Mouse (Mus musculus) erythroblast, embryonic 14.5 days (primary cell): ENCODE results near the gene Sacm1l. TPM values are rescaled to one million over a fixed set of nuclear protein-coding genes. Genes with fewer than 3 reads are reported as not detected.

ENCODE experiments used
- H3K27me3 ChIP-seq: 2 replicates; pipeline ENCODE4 v1.6.1; 2012; ENCODE audit warnings: inconsistent platforms; ENCODE audit not compliant: control insufficient read depth
- H3K36me3 ChIP-seq: 2 replicates; pipeline ENCODE4 v1.6.1; 2012; ENCODE audit warnings: mild to moderate bottlenecking, inconsistent platforms; ENCODE audit not compliant: control insufficient read depth
- H3K4me1 ChIP-seq: 2 replicates; pipeline ENCODE4 v1.6.1; 2012; ENCODE audit warnings: inconsistent platforms; ENCODE audit not compliant: control insufficient read depth
- H3K4me3 ChIP-seq: replicated peaks from 2 replicates; pipeline ENCODE3; 2012; ENCODE audit warnings: moderate library complexity, mild to moderate bottlenecking, inconsistent platforms
- H3K9me3 ChIP-seq: 2 replicates; pipeline ENCODE4 v1.6.1; 2012; ENCODE audit warnings: low read length, inconsistent platforms, mixed read lengths; ENCODE audit not compliant: control insufficient read depth
- GATA1 ChIP-seq: IDR thresholded peaks from 2 replicates; pipeline ENCODE4 v1.6.1; 2012; ENCODE audit warnings: low read length, inconsistent platforms, mixed read lengths
- TAL1 ChIP-seq: IDR thresholded peaks from 3 replicates; pipeline ENCODE4 v1.6.1; 2012; ENCODE audit warnings: low read length, inconsistent platforms, mixed read lengths
- polyA plus RNA-seq: library from polyadenylated mRNA; stranded (reverse); fragments of >175 nt; gene quantifications from 2 replicates; pipeline ENCODE4 v1.2.3, GENCODE M21; 2012

Gene Sacm1l
- polyA plus RNA-seq, 1 experiment, result 0.07 TPM

DNA sequence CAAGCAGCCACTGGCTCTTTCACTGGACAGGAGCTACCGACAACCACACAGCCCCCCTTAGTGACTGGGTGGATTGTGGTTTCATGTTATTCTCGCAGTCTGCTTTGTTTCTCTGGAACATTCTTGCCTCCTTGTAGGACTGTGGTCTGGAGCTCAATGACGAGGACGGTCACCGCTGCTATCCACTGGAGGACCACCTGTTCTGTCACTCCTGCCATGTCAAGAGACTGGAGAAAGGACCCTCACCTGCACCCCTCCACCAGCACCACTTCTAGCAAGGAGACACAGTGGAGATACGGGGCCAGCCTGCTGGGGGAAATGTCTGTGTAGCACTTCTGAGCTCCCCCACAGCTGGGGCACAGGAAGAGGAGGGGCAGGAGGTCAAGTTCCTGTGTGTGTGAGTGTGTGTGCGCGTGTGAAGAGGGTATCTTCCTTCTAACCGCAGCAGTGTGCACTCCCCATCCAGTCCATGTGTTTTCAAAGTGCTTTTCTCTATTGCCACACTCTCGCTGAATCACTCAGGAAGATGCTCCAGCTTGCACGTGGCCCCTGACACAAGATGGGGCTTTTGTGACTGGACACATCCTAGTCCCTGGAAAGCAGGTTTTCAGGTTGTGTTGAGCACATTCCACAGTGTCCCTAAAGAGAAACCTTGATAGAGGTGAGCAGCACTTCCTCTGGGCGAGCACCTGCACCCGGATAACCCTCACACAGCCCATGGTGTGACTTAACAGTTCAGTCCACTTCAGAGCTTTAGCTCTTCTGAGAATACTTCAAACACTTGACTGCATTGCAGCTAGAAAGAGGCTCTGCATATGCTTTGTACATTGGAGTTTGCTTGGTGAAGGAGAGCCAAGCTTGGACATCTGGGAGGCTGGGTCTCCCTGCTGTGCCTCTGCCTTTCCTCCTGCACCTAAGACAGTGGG, 10.3 kb upstream of the Sacm1l start:
- peaks cover 3% of the 10 kb centered on the region for H3K4me1 ChIP-seq
- peaks cover 83% of the 10 kb centered on the region for H3K36me3 ChIP-seq

DNA sequence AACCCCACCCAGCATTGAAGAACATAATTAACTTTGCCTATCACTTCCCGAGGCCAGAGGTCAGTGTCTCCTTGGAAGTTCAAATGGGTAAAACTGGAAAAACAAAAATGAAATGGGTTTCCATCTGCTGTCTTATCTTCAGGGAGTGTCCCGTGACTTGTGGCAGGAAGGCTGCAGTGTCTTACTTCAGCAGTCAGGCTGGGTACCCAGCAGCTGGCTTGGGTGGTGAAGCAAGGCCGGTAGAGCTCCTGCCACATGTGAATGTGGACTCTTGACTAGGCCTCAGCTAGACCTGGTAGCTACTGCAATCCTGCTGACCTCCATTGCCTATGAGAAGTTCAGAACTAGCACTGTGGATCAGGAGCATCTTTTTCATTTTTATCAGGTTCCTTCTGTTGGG, 8.8 kb upstream of the Sacm1l start:
- no peaks in the 10 kb centered on the region for H3K9me3 ChIP-seq
- peaks cover 70% of the 10 kb centered on the region for H3K36me3 ChIP-seq
- no peaks in the 10 kb centered on the region for H3K27me3 ChIP-seq
- H3K4me1 ChIP-seq, result peaks cover 11% of the 10 kb centered on the region
- H3K4me3 ChIP-seq, result no peak overlapping the region
- TF ChIP-seq TAL1, result no peak

More for the DNA sequence above, 10.3 kb upstream of the Sacm1l start:
- no peaks in the 10 kb centered on the region for H3K9me3 ChIP-seq
- H3K4me3 ChIP-seq, result no peak overlapping the region
- no peaks in the 10 kb centered on the region for H3K27me3 ChIP-seq
- no peak for TF ChIP-seq TAL1
- no peak for TF ChIP-seq GATA1

DNA sequence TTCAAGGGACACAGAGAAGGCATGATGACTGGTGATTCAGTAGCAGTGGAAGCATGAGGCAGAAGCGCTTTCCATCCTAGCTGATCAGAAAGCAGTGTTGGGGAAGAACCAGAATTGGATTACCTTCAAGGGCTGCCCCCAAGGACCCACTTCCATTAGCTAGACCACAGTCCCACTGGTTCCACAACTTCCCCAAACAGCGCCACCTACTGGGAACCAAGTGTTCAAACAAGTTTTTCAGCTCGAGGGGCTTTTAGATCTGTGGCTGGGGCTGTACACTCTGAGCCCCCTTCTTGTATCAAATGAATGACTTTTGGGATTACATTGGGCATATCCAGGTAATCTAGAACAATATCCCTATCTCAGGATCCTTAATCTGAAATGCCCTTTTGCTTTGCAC, 5.9 kb upstream of the Sacm1l start:
- TF ChIP-seq GATA1 (no peak), TAL1 (no peak)
- Histone ChIP-seq H3K27me3 (no peaks in the 10 kb centered on the region), H3K4me3 (no peak overlapping the region), H3K4me1 (peaks cover 31% of the 10 kb centered on the region), H3K36me3 (peaks cover 40% of the 10 kb centered on the region), H3K9me3 (no peaks in the 10 kb centered on the region)

DNA sequence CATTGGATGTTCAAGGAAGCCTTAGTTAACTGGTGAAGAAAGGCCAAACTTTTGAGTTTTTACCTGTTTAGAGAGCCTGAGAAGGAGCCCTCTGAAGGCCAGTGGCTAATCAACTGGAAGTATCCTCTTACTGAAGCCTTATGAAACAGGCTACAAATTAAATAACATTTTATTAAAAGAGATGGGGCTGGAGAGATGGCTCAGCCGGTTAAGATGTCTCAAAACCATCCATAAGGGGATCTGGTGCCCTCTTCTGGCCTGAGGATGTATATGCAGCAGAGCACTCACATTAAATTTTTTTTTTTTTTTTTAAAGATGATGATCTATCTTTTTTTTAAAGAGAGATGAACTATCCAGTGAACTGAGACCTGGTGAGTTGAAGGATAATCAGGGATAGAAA, 4.5 kb upstream of the Sacm1l start:
- Histone ChIP-seq H3K9me3 (no peaks in the 10 kb centered on the region), H3K36me3 (peaks cover 26% of the 10 kb centered on the region), H3K27me3 (no peaks in the 10 kb centered on the region), H3K4me1 (peaks cover 37% of the 10 kb centered on the region), H3K4me3 (no peak overlapping the region)
- TF ChIP-seq GATA1 (no peak), TAL1 (no peak)

DNA sequence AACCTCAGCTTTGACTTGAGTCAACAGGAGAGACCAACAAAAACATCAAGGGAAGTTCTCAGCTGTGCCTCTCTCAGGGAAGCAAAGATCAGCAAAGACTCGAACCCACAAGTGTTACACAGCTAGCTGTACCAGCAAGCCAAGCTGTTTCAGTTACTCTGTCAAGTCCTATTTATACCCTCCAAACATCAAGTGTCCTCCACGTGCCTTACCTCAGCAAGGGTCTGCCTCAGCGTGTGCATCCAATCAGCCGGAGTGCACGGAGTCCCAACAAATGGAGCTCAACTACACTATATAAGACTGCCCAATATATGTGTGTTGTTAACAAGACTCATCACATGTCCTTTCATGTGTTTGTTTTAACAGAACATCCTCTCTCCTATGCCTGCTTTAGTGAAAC, 3.1 kb upstream of the Sacm1l start:
- Histone ChIP-seq H3K4me1 (peaks cover 48% of the 10 kb centered on the region), H3K27me3 (no peaks in the 10 kb centered on the region), H3K9me3 (no peaks in the 10 kb centered on the region), H3K4me3 (no peak overlapping the region), H3K36me3 (peaks cover 14% of the 10 kb centered on the region)
- no peak for TF ChIP-seq GATA1
- no peak for TF ChIP-seq TAL1

DNA sequence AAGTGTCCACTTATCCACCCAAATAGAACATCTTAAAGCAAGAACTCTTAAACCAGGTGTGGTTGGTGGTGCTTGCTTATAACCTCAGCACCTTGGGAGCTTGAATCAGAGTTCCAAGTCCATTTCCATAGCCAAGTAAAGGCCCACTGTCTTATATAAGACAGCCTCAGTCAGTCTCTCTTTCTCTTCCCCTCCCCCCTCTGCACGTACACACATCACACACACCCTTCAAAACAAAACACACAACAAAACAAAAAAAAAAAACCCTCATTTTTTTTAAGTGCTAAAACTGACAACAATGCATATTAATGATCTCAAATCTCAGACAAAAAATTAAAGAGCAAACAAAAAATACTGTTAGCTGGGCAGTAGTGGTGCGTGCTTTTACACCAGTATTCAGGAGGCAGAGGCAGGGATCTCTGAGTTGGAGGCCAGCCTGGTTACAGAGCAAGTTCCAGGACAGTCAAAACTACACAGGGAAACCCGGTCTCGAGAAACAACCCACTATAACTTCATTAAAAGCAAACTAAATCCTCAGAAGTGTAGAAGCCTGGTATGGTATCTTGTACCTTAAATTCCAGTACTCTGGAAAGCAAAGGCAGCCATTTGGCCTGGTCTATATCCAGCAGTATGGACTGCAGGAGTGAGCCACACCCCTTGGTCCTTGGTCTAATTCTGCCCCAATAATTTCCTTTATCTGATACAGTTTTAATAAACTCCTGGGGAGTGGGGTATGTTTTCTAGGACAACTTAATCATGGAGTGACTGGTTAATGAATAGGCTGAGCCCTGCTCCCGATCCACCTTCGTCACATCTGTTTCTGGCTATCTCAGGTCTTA, 1.3 kb upstream of the Sacm1l start:
- TF ChIP-seq TAL1, result no peak
- TF ChIP-seq GATA1, result no peak
- peaks cover 66% of the 10 kb centered on the region for H3K4me1 ChIP-seq
- H3K4me3 ChIP-seq, result peak overlapping the region; percentile 95
- H3K9me3 ChIP-seq, result no peaks in the 10 kb centered on the region
- no peaks in the 10 kb centered on the region for H3K27me3 ChIP-seq
- H3K36me3 ChIP-seq, result no peaks in the 10 kb centered on the region; the same call in 1 of the 2 replicates

DNA sequence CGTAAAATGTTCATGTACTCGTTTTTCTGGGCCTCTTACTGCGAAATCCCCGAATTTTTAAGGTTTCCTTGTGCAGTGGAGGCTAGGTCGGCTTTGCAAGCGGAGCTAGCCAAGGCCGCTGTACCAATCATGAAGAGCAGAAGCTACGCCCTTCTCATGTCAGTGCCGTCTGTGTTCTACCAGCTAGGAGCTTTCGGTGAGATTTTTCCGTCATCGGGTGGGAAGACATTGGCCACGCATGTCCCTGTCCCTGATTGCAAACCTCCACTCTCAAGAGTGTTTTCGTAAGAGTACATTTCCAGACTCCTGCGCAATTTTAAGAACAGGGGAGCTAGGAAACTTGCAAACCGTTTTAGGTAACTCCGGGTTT, 648 bp upstream of the Sacm1l start:
- Histone ChIP-seq H3K4me1 (peaks cover 69% of the 10 kb centered on the region), H3K4me3 (peak overlapping the region; percentile 95), H3K36me3 (peaks cover under 1% of the 10 kb centered on the region), H3K27me3 (no peaks in the 10 kb centered on the region), H3K9me3 (no peaks in the 10 kb centered on the region)
- no peak for TF ChIP-seq GATA1

DNA sequence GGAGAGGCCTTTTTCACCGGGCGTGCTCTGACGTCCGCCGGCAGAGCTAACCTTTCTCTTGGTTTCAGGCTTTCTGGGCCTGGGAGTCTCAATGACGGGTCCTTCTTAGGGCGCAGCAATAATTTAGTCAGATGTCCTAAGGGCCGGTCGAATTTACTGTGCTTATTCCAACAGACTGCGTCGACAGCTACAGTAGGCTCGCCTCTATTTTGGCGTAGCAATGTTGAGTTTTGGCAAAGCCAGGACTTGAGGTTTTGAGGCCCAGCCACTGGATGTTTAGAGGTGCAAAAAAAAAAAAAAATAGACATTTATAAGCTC, 558 bp downstream of the Sacm1l start:
- H3K4me3 ChIP-seq, result peak overlapping the region; percentile 95
- TF ChIP-seq TAL1 (no peak), GATA1 (no peak)
- H3K36me3 ChIP-seq, result peaks cover 9% of the 10 kb centered on the region
- H3K9me3 ChIP-seq, result no peaks in the 10 kb centered on the region
- no peaks in the 10 kb centered on the region for H3K27me3 ChIP-seq
- H3K4me1 ChIP-seq, result peaks cover 70% of the 10 kb centered on the region

DNA sequence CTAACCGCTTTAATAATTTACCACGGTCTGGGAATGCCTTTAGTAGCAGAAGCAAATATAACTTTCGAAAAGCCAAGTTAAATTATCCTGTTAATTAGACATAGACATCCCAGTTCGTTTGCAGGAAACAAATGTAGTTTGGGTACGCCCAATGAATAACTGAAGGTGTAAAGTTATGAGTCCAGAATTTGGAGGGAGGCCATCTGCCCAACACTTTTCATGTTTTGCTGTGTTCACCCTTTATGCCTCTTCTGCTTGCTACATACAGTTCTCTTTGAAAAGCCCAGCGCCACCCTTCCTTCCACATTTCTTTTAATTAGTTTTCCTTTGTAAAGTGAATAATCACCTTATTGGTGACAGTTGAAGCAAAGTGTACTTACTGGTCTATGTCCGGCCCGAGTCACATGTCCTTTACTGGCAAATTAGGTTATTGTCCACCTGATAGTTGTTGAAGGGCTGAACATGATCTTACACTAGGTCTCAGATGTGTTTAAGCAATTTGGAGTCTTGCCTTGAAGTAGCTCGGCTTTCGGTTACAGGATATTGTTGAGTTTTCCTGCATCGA, 1.1 kb downstream of the Sacm1l start:
- H3K4me1 ChIP-seq, result peaks cover 66% of the 10 kb centered on the region

More for the DNA sequence above, 1.1 kb downstream of the Sacm1l start:
- Histone ChIP-seq H3K27me3 (no peaks in the 10 kb centered on the region), H3K4me3 (peak overlapping the region; percentile 95), H3K9me3 (no peaks in the 10 kb centered on the region), H3K36me3 (peaks cover 9% of the 10 kb centered on the region)
- TF ChIP-seq GATA1 (no peak), TAL1 (no peak)
